Comparison of ENCODE assay signal across 9 mouse cellular contexts in the genomic region with DNA sequence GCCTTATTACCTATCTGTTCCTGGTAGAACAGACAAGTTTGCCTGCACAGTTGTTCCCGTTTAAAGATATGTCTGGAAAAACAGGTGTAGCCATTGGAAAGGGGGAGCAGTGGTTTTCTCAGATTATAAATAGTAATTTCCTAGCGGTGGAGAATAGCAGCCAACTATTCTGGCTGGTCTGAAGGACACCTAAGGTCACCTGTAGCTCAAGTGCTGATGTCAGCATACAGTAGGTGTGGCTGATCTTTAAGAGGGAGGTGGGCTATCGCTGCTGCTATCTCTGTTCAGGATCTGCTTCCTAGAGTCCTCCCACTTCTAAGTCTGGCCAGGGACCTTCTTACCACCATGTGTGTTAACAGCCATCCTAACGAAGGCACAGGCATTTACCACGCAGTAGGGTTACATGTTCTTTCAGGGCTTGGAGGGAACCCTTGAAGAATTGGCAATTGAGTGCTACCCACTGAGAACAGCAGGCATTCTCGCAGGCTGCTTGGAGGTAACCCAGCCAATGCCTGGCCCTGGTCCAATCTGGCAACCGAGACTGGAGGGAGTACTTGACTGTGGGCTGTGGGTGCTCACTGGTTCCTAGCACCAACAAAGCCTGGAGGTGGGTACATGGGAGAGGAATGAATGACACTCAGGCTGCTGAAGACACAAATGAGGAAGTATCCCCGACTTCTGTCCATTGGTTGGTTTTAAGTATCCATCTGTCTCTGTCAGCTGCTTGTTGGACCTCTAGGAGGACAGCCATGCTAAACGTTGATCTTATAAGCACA. TPM values are rescaled to one million over a fixed set of nuclear protein-coding genes. Genes with fewer than 3 reads are reported as not detected.
A peak's percentile ranks its signal among the peaks of the same experiment; 100 is the strongest.
DNase-seq lines count a peak whose midpoint lies in the region; ATAC-seq lines count a peak whose summit lies in the region.
"Had no signal": no experiment of that assay in that cellular context is flagged by ENCODE, and none has a peak within 500 bp of the region (broad histone marks: within the 10 kb centered on the region; RNA-seq: fewer than 3 reads in every experiment).

No protein-coding gene starts in this region.

- no peaks in the 10 kb centered on the region for H3K27me3 ChIP-seq in hindbrain, embryonic 13.5 days
- peaks cover 3% of the 10 kb centered on the region; the same call in 1 of the 2 replicates for H3K27me3 ChIP-seq in liver, embryonic 12.5 days (replicated peaks)
- H3K27me3 ChIP-seq: hindbrain, embryonic 15.5 days had no signal

- intact Hi-C loops in heart, postnatal 10 days (cut with DNase I): no loop called here
- intact Hi-C loops in left cerebral cortex, postnatal 36 days (cut with DNase I): no loop called here

- peak; percentile 68 for DNase-seq in testis, postnatal 10 days (ENCODE audit: low spot score)
- DNase-seq in testis, postnatal 14 days (ENCODE audit: low spot score): no peak
- peak; percentile 33 to 74 for DNase-seq in cerebellum, postnatal 4 days (ENCODE audit: low spot score in 2 of 2)
- peak; percentile 78 to 84 for DNase-seq in heart, postnatal 10 days
- DNase-seq in left cerebral cortex, postnatal 36 days (ENCODE audit: low spot score in 2 of 2): peak; percentile 67 to 74
- peak; percentile 79 for DNase-seq in right cerebral cortex, postnatal 4 days

- no peaks in the 10 kb centered on the region for H3K9me3 ChIP-seq in hindbrain, embryonic 13.5 days
- H3K9me3 ChIP-seq in liver, embryonic 12.5 days (replicated peaks): no peaks in the 10 kb centered on the region; the same call in 1 of the 2 replicates
- H3K9me3 ChIP-seq: hindbrain, embryonic 15.5 days had no signal

- H3K4me2 ChIP-seq in hindbrain, embryonic 13.5 days: no peak overlapping the region
- H3K4me2 ChIP-seq in liver, embryonic 12.5 days: no peak overlapping the region
- H3K4me2 ChIP-seq: hindbrain, embryonic 15.5 days had no signal

- no peaks in the 10 kb centered on the region for H3K4me1 ChIP-seq in hindbrain, embryonic 13.5 days (replicated peaks)
- peaks cover 46% of the 10 kb centered on the region for H3K4me1 ChIP-seq in liver, embryonic 12.5 days
- H3K4me1 ChIP-seq: hindbrain, embryonic 15.5 days had no signal

- H3K27ac ChIP-seq in hindbrain, embryonic 13.5 days: no peak overlapping the region
- H3K27ac ChIP-seq in liver, embryonic 12.5 days: no peak overlapping the region
- H3K27ac ChIP-seq: hindbrain, embryonic 15.5 days had no signal

- WGBS in hindbrain, embryonic 13.5 days: 76% methylated on average over 9 of the region's 9 CpGs
- 51% methylated on average over 9 of the region's 9 CpGs for WGBS in liver, embryonic 12.5 days (ENCODE audit: insufficient replicate concordance)

- H3K4me3 ChIP-seq in hindbrain, embryonic 13.5 days: no peak overlapping the region
- H3K4me3 ChIP-seq in liver, embryonic 12.5 days: no peak overlapping the region
- H3K4me3 ChIP-seq: hindbrain, embryonic 15.5 days had no signal

- no peaks in the 10 kb centered on the region for H3K36me3 ChIP-seq in hindbrain, embryonic 13.5 days
- no peaks in the 10 kb centered on the region for H3K36me3 ChIP-seq in liver, embryonic 12.5 days
- H3K36me3 ChIP-seq: hindbrain, embryonic 15.5 days had no signal

- no peak for ATAC-seq in hindbrain, embryonic 13.5 days (ENCODE audit: low FRiP score)
- ATAC-seq in liver, embryonic 12.5 days: no peak

- no peak overlapping the region for H3K9ac ChIP-seq in hindbrain, embryonic 13.5 days
- H3K9ac ChIP-seq in liver, embryonic 12.5 days: no peak overlapping the region
- H3K9ac ChIP-seq: hindbrain, embryonic 15.5 days had no signal

RNA-seq across cellular contexts. Expression of a gene that starts 33.0 kb away (rescaled TPM):
- total RNA-seq in heart, postnatal 10 days (2021): not detected
- total RNA-seq in left cerebral cortex, postnatal 36 days (2021): not detected
- not detected in 2 replicates for polyA plus RNA-seq in hindbrain, embryonic 13.5 days (2015; fragmentation: Nextera tagmentation; extraction: Ambion mirVana)
- not detected in 2 replicates for polyA plus RNA-seq in liver, embryonic 12.5 days (2016; fragmentation: Nextera tagmentation; extraction: Ambion mirVana)
- polyA plus RNA-seq: hindbrain, embryonic 15.5 days had no signal

RNA-seq across cellular contexts. Expression of a gene that starts 39.3 kb away (rescaled TPM):
- 10 to 100 TPM; 60.3 to 61.8 TPM for total RNA-seq in heart, postnatal 10 days (2021)
- total RNA-seq in left cerebral cortex, postnatal 36 days (2021): 10 to 100 TPM; 50.0 to 54.8 TPM
- 43.3 and 44.5 TPM in 2 replicates for polyA plus RNA-seq in hindbrain, embryonic 13.5 days (2015; fragmentation: Nextera tagmentation; extraction: Ambion mirVana)
- polyA plus RNA-seq in liver, embryonic 12.5 days (2016; fragmentation: Nextera tagmentation; extraction: Ambion mirVana): 45.2 and 47.6 TPM in 2 replicates
